Mouse (Mus musculus) olfactory bulb, adult 2 months (tissue): ENCODE data around the gene Mgat5. TPM values are rescaled to one million over a fixed set of nuclear protein-coding genes. Genes with fewer than 3 reads are reported as not detected.

ENCODE experiments used
- H3K27ac ChIP-seq: fragments of 200-500 bp; 2 replicates; pipeline ENCODE4 v1.5.1; 2012; ENCODE audit warnings: low read depth, low read length; ENCODE audit not compliant: insufficient read depth
- H3K4me1 ChIP-seq: fragments of 200-500 bp; 2 replicates; pipeline ENCODE4 v1.6.1; 2012; ENCODE audit warnings: low read length; ENCODE audit not compliant: control insufficient read depth, insufficient read depth
- H3K4me3 ChIP-seq: fragments of 200-500 bp; 2 replicates; pipeline ENCODE4 v1.5.1; 2012; ENCODE audit warnings: mild to moderate bottlenecking, low read depth, low read length, moderate library complexity; ENCODE audit not compliant: insufficient read depth
- CTCF ChIP-seq: fragments of 200-500 bp; IDR thresholded peaks from 2 replicates; pipeline ENCODE4 v1.5.1; 2012; ENCODE audit warnings: low read depth, mild to moderate bottlenecking, low read length, moderate library complexity; ENCODE audit not compliant: insufficient read depth
- POLR2A ChIP-seq: fragments of 200-500 bp; IDR thresholded peaks from 2 replicates; pipeline ENCODE4 v1.6.1; 2012; ENCODE audit warnings: mild to moderate bottlenecking, low read depth, low read length, moderate library complexity; ENCODE audit not compliant: insufficient read depth
- WGBS: fragments of 180-500 bp; shearing (Covaris S2); methylation state at CpG from one replicate; pipeline ENCODE4 v1.1.7; 2018; 5-methylcytosine and 5-hydroxymethylcytosine counted together
- polyA plus RNA-seq: library from polyadenylated mRNA; stranded (reverse); fragments of >200 nt; gene quantifications from 2 replicates; pipeline ENCODE4 v1.2.4, GENCODE M21; 2012; ENCODE audit warnings: low replicate concordance; ENCODE audit not compliant: missing spikeins, insufficient read depth, insufficient read length

Mgat5 gene
- polyA plus RNA-seq, 1 experiment, result 101 TPM

DNA sequence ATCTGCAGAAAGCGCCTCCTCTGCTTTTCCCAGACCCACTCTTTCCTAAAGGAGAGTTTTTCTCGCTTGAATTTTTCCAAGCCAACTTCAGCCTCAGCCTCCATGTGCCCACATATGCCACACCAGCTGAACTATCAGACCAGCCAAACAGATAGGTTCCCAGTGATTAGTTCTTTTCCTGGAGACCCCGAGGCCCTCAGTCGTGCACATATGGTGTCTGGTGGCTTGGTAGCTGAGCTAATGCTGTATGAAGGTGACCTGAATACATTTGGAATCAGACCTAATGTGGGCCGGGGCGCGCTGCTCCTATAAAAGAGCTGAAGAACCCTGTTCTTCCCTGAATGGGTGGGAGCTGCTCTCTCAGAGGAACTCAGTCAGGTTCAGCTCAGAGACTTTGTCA is 225.5 kb downstream of the Mgat5 start:
- H3K27ac ChIP-seq, result no peak overlapping the region
- no peak for TF ChIP-seq POLR2A
- TF ChIP-seq CTCF, result no peak
- peaks cover 7% of the 10 kb centered on the region for H3K4me1 ChIP-seq
- no peak overlapping the region for H3K4me3 ChIP-seq
- WGBS, result 74% methylated on average over 7 of the region's 7 CpGs

DNA sequence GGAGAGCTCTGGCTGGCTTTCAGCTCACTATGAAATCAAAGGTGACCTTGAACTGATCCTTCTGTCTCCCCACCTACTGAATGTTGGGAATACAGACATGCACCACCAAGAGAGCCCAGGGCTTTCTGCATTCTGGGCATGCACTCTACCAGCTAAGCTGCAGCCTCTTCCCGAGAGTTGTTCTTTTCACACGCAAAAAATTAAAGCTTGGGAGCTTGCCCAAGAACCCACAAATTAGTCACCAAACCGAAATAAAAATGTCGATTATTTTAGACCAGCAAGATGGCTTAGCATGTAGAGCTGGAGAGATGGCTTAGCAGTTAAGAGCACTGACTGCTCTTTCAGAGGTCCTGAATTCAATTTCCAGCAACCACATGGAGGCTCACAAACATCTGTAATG is 230.0 kb downstream of the Mgat5 start:
- no peak for TF ChIP-seq CTCF
- WGBS, result 36% methylated on average over 4 of the region's 4 CpGs
- Histone ChIP-seq H3K4me1 (peaks cover 14% of the 10 kb centered on the region), H3K27ac (no peak overlapping the region), H3K4me3 (no peak overlapping the region)

DNA sequence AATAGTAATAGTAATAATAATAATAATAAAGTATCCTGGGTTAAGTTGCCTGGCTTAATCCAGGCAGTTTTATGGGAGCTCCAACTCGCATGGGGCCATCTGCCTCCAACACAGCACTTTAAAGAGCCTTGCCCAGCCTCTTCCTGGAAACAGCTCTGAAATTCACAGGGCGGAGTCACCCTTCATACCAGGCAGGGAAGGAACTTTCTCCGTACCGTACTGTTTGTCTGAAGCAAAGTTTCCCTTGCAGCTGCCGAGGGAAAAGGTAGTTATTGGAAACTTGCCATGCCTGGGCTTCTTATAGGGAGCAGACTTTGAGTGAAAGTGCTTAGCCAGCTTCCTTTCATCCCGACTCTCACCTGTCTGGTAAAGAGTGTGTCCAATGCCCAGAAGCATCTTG is 232.3 kb downstream of the Mgat5 start:
- TF ChIP-seq CTCF, result no peak
- WGBS, result 71% methylated on average over 6 of the region's 6 CpGs

DNA sequence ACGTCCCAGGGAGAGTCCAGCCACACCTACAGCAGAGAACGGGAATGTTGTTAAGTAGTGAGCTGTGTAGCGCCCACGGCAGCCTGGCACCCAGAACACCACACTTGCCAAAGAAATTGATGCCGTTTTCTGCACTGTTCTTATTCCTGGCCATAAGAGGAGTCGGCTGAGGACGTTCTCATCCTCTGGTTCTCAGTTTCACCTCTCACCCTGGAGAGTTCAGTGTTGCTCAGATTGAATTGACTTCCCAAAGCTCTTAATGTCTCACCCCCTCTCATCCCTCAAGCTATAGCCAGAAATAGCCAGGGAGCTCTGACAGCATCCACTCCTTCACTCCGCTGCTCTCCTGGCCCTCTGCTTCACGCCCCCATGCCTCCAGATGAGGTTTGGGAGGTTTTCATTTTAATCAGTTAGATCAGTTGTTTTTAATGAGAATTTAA is 234.7 kb downstream of the Mgat5 start:
- Histone ChIP-seq H3K4me1 (peaks cover 13% of the 10 kb centered on the region), H3K4me3 (no peak overlapping the region), H3K27ac (no peak overlapping the region)
- TF ChIP-seq POLR2A, result no peak
- no peak for TF ChIP-seq CTCF
- WGBS, result 43% methylated on average over 9 of the region's 9 CpGs

More for the DNA sequence above, 232.3 kb downstream of the Mgat5 start:
- Histone ChIP-seq H3K27ac (no peak overlapping the region), H3K4me1 (peaks cover 14% of the 10 kb centered on the region), H3K4me3 (no peak overlapping the region)

DNA sequence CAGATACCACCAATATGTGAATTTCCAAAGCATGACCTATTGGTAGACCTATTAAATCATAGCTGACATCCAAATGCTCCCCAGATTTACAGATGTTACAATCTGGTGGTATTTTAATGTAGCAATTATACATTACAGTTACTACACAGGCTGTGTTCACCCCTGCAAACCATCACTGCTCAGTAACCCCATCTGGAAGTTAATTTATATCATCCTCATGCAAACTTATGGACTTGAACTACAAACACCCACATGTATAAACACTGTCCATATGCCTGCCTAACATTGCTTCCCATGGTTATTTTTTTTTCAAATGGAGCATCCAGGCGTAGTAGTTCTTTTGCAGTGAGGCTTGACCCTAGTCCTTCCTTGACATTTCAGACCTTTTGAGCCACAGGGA is 236.2 kb downstream of the Mgat5 start:
- TF ChIP-seq CTCF, result no peak
- TF ChIP-seq POLR2A, result no peak
- Histone ChIP-seq H3K27ac (no peak overlapping the region), H3K4me3 (no peak overlapping the region), H3K4me1 (peaks cover 13% of the 10 kb centered on the region)
- 98% methylated on average over 1 of the region's 1 CpGs for WGBS

DNA sequence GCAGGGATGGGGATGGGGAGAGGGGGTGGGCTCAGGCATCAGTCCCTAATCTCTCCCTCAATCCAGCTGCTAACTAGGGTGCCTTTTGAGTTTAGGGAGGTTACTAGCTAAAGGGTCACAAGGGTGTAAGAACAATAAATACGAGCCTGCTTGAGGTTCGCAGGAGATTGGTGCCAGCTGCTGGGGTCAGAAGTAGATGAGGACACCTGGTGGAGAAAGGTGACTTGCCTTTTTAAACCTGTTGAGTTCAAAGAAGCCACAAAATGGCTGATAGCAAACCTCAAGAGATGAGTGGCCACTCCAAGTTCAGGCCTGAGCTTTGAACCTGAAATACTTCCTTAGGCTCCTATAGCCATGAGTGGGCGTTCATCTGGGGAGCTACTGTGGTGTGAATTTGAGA is 236.9 kb downstream of the Mgat5 start:
- H3K4me3 ChIP-seq, result no peak overlapping the region
- no peak for TF ChIP-seq POLR2A
- TF ChIP-seq CTCF, result no peak
- no peak overlapping the region for H3K27ac ChIP-seq
- peaks cover 13% of the 10 kb centered on the region for H3K4me1 ChIP-seq
- 96% methylated on average over 3 of the region's 3 CpGs for WGBS

DNA sequence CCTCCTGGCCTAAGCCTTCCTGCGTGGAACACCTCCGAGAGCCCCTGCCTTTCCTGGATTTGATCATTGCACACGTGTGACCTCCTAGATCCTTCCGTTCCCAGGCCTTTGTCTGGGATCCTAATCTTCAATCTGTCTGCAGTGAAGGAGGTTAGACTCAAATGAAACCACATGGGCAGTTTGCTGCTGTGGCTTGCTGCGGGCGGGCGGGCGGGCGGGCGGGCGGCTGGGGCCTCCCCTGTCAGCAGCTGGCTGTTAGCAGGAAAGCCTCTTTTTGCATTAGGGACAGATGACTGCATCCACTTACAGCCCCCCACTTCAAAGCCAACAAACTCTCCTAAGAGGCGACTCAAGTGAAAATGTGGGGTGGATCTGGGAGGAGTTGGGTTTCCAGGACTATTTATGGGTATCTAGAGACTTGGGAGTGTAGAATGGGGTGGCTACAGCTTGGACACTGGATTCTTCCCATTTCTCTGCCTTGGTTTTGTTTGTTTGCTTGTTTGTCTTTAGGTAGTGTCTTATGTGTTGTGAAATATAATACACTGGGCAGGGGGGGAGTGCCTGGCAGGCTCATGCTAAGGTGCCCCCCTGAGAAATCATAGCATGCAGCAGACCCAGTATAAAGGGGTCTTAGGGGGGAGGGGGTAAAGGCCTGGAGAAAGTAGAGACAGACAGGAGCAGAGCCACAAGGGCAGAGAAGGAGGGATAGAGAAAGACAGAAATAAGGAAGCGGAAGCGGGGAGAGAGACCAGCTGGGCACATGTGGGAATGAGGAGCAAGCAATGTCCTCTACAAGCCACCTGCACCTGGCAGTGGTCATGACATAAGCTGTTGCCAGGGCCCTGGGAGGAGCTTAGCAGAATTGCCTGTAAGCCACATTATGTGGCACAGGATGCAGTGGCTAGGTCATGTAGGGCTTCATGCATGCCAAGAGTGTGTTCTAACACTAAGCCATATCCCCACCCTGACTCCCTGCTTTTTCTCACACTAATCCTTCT is 238.4 kb downstream of the Mgat5 start:
- TF ChIP-seq POLR2A (no peak), CTCF (no peak)
- Histone ChIP-seq H3K4me3 (no peak overlapping the region), H3K27ac (no peak overlapping the region), H3K4me1 (peaks cover 13% of the 10 kb centered on the region)
- 68% methylated on average over 14 of the region's 14 CpGs for WGBS

DNA sequence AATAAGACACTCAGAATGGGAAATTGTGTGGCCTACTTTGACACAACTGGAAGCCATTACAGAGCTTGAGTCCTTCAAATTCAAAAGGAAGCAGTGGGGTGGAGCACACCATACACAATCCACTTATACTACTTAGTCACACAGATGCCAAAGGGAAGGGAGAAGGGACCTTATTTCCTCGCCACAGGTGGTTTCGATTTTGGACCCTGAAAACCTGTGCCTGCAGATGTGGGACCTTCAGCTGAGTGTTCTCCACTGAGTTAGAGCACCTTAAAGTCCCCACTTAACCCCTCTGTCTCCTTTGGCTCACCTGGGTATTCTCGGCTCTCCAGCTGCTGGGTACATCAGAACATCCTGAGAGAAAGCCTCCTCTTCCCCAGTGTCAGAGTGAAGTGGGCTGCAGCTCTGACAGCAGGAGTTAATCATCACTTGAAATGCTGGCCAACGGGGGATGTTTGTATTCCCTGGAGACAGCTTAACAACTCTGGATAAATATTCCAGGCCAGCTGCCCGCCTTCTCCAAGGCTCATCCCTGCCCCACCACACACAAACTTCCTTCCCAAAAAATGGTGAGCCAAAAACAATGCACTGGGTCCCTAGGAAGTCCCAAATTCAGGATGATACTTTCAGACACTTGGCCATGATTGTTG is 240.1 kb downstream of the Mgat5 start:
- Histone ChIP-seq H3K27ac (no peak overlapping the region), H3K4me1 (peaks cover 4% of the 10 kb centered on the region; the same call in 1 of the 2 replicates), H3K4me3 (no peak overlapping the region)
- no peak for TF ChIP-seq POLR2A
- WGBS, result 64% methylated on average over 5 of the region's 5 CpGs

DNA sequence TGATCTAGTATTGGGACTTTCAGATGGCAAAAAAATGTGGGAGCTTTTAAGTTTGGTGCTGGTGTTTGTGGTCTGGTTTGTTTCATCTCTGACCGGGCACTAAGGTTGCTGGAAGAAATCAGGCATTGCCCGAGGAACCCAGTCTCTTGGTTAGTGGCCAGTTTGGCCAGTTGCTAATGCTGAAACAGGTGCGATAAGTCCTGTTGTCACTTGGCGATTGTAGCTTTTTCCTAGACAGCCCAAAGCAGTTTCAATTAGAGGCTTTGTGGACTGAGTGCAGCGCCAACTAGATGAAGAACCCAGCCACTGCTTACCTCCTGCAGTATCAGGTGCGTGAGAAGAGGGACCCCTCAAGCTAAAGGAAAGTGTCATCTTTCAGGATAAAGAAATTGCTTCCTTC is 248.6 kb downstream of the Mgat5 start:
- WGBS, result 93% methylated on average over 6 of the region's 6 CpGs

More for the DNA sequence above, 248.6 kb downstream of the Mgat5 start:
- TF ChIP-seq POLR2A (no peak), CTCF (no peak)
- no peak overlapping the region for H3K27ac ChIP-seq
- H3K4me3 ChIP-seq, result no peak overlapping the region
- H3K4me1 ChIP-seq, result no peaks in the 10 kb centered on the region; the same call in 1 of the 2 replicates
